Mouse (Mus musculus) heart, embryonic 13.5 days (tissue): ENCODE results near the gene Sfrp2. TPM values are rescaled to one million over a fixed set of nuclear protein-coding genes. Genes with fewer than 3 reads are reported as not detected.
A peak's percentile ranks its signal among the peaks of the same experiment; 100 is the strongest.

Experiments used
- ATAC-seq: fragments of 200-750 bp; cut with Nextera tagmentation; 2 replicates; pipeline ENCODE4 v1.8.0; 2017; ENCODE audit warnings: moderate TSS enrichment; ENCODE audit not compliant: insufficient number of reproducible peaks, low FRiP score, low TSS enrichment; ENCODE audit errors: extremely low read depth
- H3K27ac ChIP-seq: fragments of 300-500 bp; sonication (generic); replicated peaks from 2 replicates; pipeline ENCODE4 v1.5.1; 2015; ENCODE audit warnings: moderate library complexity, mild to moderate bottlenecking, inconsistent platforms
- H3K27me3 ChIP-seq: fragments of 300-500 bp; sonication (generic); replicated peaks from 2 replicates; pipeline ENCODE4 v1.6.1; 2015; ENCODE audit warnings: mild to moderate bottlenecking, inconsistent platforms
- H3K36me3 ChIP-seq: fragments of 300-500 bp; sonication (generic); 2 replicates; pipeline ENCODE4 v1.6.1; 2015; ENCODE audit warnings: mild to moderate bottlenecking, inconsistent platforms
- H3K4me1 ChIP-seq: fragments of 300-500 bp; sonication (generic); 2 replicates; pipeline ENCODE4 v1.6.1; 2015; ENCODE audit warnings: inconsistent platforms
- H3K4me2 ChIP-seq: fragments of 300-500 bp; sonication (generic); 2 replicates; pipeline ENCODE4 v1.6.1; 2015; ENCODE audit warnings: inconsistent platforms, mild to moderate bottlenecking, moderate library complexity
- H3K4me3 ChIP-seq: fragments of 300-500 bp; sonication (generic); 2 replicates; pipeline ENCODE4 v1.5.1; 2015; ENCODE audit warnings: moderate library complexity, mild to moderate bottlenecking, inconsistent platforms
- H3K9ac ChIP-seq: fragments of 300-500 bp; sonication (generic); 2 replicates; pipeline ENCODE4 v1.6.1; 2015; ENCODE audit warnings: inconsistent platforms, mild to moderate bottlenecking, moderate library complexity
- H3K9me3 ChIP-seq: fragments of 300-500 bp; sonication (generic); 2 replicates; pipeline ENCODE4 v1.6.1; 2016; ENCODE audit warnings: inconsistent platforms
- WGBS: fragments of 180-500 bp; shearing (Covaris S2); methylation state at CpG from one replicate; pipeline ENCODE4 v1.1.7; 2015; ENCODE audit warnings: mixed read lengths; 5-methylcytosine and 5-hydroxymethylcytosine counted together
- polyA plus RNA-seq: library from polyadenylated mRNA; unstranded; fragments of >200 nt; fragmentation: Nextera tagmentation; extraction: Ambion mirVana; gene quantifications from 2 replicates; pipeline ENCODE4 v1.2.1, GENCODE M21; 2015

The Sfrp2 gene
- polyA plus RNA-seq = 183 and 194 TPM in 2 replicates

GRCm38 (mm10) chr3:83765871-83766725 is at the start of gene Sfrp2:
Sfrp2 (plus strand) TSS chr3:83766321.
- Histone ChIP-seq H3K27me3 (peaks cover 81% of the 10 kb centered on the region), H3K9me3 (no peaks in the 10 kb centered on the region), H3K9ac (peak within 1 kb of the TSS; percentile 84), H3K36me3 (0 out of 2 replicates have a peak, but pooled peaks cover 3% of the 10 kb centered on the region), H3K27ac (peak within 1 kb of the TSS; percentile 44), H3K4me2 (peak within 1 kb of the TSS; percentile 94), H3K4me3 (peak within 1 kb of the TSS; percentile 64), H3K4me1 (peaks cover 28% of the 10 kb centered on the region)
- WGBS = under 1% methylated on average over 82 of the region's 82 CpGs
- peak; percentile 35; the same call in 1 of the 2 replicates for ATAC-seq

GRCm38 (mm10) chr3:83717643-83718231 is 48.4 kb upstream of the Sfrp2 start:
- no peaks in the 10 kb centered on the region for H3K27me3 ChIP-seq
- H3K27ac ChIP-seq = no peak overlapping the region
- H3K4me3 ChIP-seq = no peak overlapping the region
- H3K9me3 ChIP-seq = no peaks in the 10 kb centered on the region
- 51% methylated on average over 7 of the region's 7 CpGs for WGBS
- H3K4me2 ChIP-seq = no peak overlapping the region
- H3K36me3 ChIP-seq = no peaks in the 10 kb centered on the region
- H3K9ac ChIP-seq = no peak overlapping the region
- no peaks in the 10 kb centered on the region for H3K4me1 ChIP-seq
- ATAC-seq = no peak

GRCm38 (mm10) chr3:83718662-83719061 is 47.5 kb upstream of the Sfrp2 start:
- no peaks in the 10 kb centered on the region for H3K9me3 ChIP-seq

GRCm38 (mm10) chr3:83728223-83728622 is 37.9 kb upstream of the Sfrp2 start:
- H3K9ac ChIP-seq = no peak overlapping the region
- 65% methylated on average over 3 of the region's 3 CpGs for WGBS
- H3K4me1 ChIP-seq = peaks cover 6% of the 10 kb centered on the region; the same call in 1 of the 2 replicates
- no peak overlapping the region for H3K4me3 ChIP-seq
- no peaks in the 10 kb centered on the region for H3K9me3 ChIP-seq
- H3K27ac ChIP-seq = no peak overlapping the region; the same call in 1 of the 2 replicates
- ATAC-seq = no peak
- no peaks in the 10 kb centered on the region for H3K27me3 ChIP-seq
- no peaks in the 10 kb centered on the region for H3K36me3 ChIP-seq
- no peak overlapping the region for H3K4me2 ChIP-seq

More at GRCm38 (mm10) chr3:83718662-83719061, 47.5 kb upstream of the Sfrp2 start:
- Histone ChIP-seq H3K4me1 (no peaks in the 10 kb centered on the region), H3K4me2 (no peak overlapping the region), H3K4me3 (no peak overlapping the region), H3K27me3 (no peaks in the 10 kb centered on the region), H3K36me3 (no peaks in the 10 kb centered on the region), H3K9ac (no peak overlapping the region), H3K27ac (no peak overlapping the region)
- ATAC-seq = no peak
- 66% methylated on average over 4 of the region's 4 CpGs for WGBS

GRCm38 (mm10) chr3:83728675-83729390 is 37.3 kb upstream of the Sfrp2 start:
- H3K4me3 ChIP-seq = no peak overlapping the region
- no peak for ATAC-seq
- H3K9ac ChIP-seq = no peak overlapping the region
- WGBS = 55% methylated on average over 9 of the region's 9 CpGs
- H3K4me1 ChIP-seq = peaks cover 6% of the 10 kb centered on the region; the same call in 1 of the 2 replicates
- peak overlapping the region; percentile 42 for H3K27ac ChIP-seq
- no peak overlapping the region for H3K4me2 ChIP-seq
- H3K36me3 ChIP-seq = no peaks in the 10 kb centered on the region
- no peaks in the 10 kb centered on the region for H3K27me3 ChIP-seq
- no peaks in the 10 kb centered on the region for H3K9me3 ChIP-seq

- Histone ChIP-seq H3K36me3 (no peaks in the 10 kb centered on the region), H3K4me1 (no peaks in the 10 kb centered on the region), H3K27ac (no peak overlapping the region), H3K9ac (no peak overlapping the region), H3K9me3 (no peaks in the 10 kb centered on the region), H3K4me2 (no peak overlapping the region), H3K4me3 (no peak overlapping the region), H3K27me3 (no peaks in the 10 kb centered on the region)
- no peak for ATAC-seq
- 77% methylated on average over 8 of the region's 8 CpGs for WGBS
These were observed 32.1 kb upstream of the Sfrp2 start for GRCm38 (mm10) chr3:83733985-83734384.

- no peak overlapping the region for H3K4me3 ChIP-seq
- ATAC-seq = no peak
- 83% methylated on average over 4 of the region's 4 CpGs for WGBS
- no peaks in the 10 kb centered on the region for H3K9me3 ChIP-seq
- H3K9ac ChIP-seq = no peak overlapping the region
- no peaks in the 10 kb centered on the region for H3K4me1 ChIP-seq
- no peaks in the 10 kb centered on the region for H3K27me3 ChIP-seq
- no peaks in the 10 kb centered on the region for H3K36me3 ChIP-seq
- no peak overlapping the region for H3K4me2 ChIP-seq
- no peak overlapping the region for H3K27ac ChIP-seq
These were observed 29.1 kb upstream of the Sfrp2 start for GRCm38 (mm10) chr3:83736980-83737379.

GRCm38 (mm10) chr3:83740246-83740645 is 25.9 kb upstream of the Sfrp2 start:
- no peak for ATAC-seq
- Histone ChIP-seq H3K4me1 (no peaks in the 10 kb centered on the region), H3K27ac (no peak overlapping the region), H3K4me2 (no peak overlapping the region), H3K9ac (no peak overlapping the region), H3K27me3 (no peaks in the 10 kb centered on the region), H3K4me3 (no peak overlapping the region), H3K9me3 (no peaks in the 10 kb centered on the region), H3K36me3 (no peaks in the 10 kb centered on the region)
- WGBS = 49% methylated on average over 2 of the region's 2 CpGs

- H3K9ac ChIP-seq = no peak overlapping the region
- H3K4me3 ChIP-seq = no peak overlapping the region
- no peak overlapping the region for H3K27ac ChIP-seq
- WGBS = 81% methylated on average over 4 of the region's 4 CpGs
- H3K4me2 ChIP-seq = no peak overlapping the region
- no peak for ATAC-seq
- H3K36me3 ChIP-seq = no peaks in the 10 kb centered on the region
- no peaks in the 10 kb centered on the region for H3K4me1 ChIP-seq
- H3K9me3 ChIP-seq = no peaks in the 10 kb centered on the region
- no peaks in the 10 kb centered on the region for H3K27me3 ChIP-seq
These were observed 18.8 kb upstream of the Sfrp2 start for GRCm38 (mm10) chr3:83747276-83747675.

- Histone ChIP-seq H3K27me3 (no peaks in the 10 kb centered on the region), H3K4me1 (no peaks in the 10 kb centered on the region), H3K4me2 (no peak overlapping the region), H3K27ac (no peak overlapping the region), H3K36me3 (no peaks in the 10 kb centered on the region), H3K9ac (no peak overlapping the region), H3K9me3 (no peaks in the 10 kb centered on the region), H3K4me3 (no peak overlapping the region)
- WGBS = 76% methylated on average over 5 of the region's 5 CpGs
- no peak for ATAC-seq
These were observed 18.2 kb upstream of the Sfrp2 start for GRCm38 (mm10) chr3:83747895-83748294.

GRCm38 (mm10) chr3:83751625-83752024 is 14.5 kb upstream of the Sfrp2 start:
- no peaks in the 10 kb centered on the region for H3K27me3 ChIP-seq
- 35% methylated on average over 2 of the region's 2 CpGs for WGBS
- no peaks in the 10 kb centered on the region for H3K9me3 ChIP-seq
- H3K4me3 ChIP-seq = no peak overlapping the region
- H3K4me2 ChIP-seq = no peak overlapping the region
- H3K36me3 ChIP-seq = no peaks in the 10 kb centered on the region
- ATAC-seq = no peak
- H3K9ac ChIP-seq = no peak overlapping the region
- no peak overlapping the region for H3K27ac ChIP-seq
- no peaks in the 10 kb centered on the region for H3K4me1 ChIP-seq
